Mouse (Mus musculus): ENCODE results near the gene Tedc2.

The Tedc2 gene

DNA sequence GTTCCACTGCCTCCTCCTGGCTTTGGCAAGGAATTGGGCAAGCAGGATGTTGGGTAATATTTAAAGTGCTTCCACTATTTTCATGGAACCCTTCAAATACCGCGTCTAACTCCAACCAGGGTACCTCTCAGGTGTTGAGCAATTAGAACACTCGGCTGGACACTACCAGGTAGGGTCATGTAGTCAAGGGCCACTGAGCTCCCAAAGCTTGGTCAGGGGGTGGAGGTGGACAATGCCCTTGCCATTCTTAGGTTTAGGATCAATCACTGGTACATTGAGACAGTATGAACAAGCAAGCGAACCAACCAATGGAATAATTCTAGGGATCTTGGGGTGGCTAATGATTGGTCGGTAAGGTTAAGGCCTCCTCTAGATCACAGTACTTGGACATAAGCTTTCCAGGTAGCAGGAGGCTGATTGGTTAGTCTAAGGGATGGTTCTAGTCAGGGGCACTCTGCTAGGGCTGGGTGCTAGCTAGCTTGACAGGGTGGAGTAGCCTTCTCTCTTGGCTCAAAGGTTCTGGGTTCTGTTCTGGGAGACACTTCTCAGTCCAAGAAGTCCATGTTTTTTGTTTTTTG is 8.1 kb downstream of the Tedc2 start:
- no peak for DNase-seq (ENCODE audit: low read depth, low spot score)

DNA sequence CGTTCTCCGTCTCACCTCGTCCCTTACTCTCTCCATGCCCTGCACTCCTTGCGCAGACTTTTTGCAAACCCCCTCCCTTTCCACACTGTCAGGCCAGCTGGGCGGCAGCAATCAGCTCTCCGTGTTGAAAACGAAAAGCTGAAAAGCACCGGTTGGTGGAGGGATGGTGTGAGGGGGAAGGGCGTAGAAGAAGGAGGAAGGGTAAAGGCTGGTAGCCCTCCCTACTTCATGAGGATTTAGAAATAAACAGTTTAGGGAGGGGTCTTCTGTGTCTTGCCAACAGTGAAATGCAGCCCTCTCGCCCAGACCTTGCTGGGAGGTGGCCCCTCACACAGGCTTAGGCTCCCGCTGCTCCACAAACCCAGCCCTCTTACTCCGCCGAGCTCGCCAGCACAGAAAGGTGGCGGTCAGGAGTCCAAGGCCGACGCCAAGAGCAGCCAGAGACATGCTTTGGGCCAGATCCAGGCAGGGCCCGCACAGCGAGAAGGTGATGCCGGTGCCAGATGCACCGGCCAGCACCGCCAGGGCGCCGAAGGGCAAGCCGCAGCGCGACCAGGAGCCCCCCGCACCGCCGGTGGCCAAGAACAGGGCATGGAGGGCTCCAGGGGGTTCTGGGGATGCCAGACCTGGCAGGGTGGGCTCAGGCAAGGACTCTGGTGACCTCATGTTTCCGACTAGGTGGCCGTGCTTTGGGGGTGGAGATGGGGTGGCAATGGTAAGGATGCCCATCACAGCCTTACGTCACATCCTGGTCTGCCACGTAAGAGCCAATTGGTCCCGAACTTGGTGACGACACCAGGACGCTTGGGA is 8.8 kb downstream of the Tedc2 start:
- no peak for DNase-seq (ENCODE audit: low read depth, low spot score)

DNA sequence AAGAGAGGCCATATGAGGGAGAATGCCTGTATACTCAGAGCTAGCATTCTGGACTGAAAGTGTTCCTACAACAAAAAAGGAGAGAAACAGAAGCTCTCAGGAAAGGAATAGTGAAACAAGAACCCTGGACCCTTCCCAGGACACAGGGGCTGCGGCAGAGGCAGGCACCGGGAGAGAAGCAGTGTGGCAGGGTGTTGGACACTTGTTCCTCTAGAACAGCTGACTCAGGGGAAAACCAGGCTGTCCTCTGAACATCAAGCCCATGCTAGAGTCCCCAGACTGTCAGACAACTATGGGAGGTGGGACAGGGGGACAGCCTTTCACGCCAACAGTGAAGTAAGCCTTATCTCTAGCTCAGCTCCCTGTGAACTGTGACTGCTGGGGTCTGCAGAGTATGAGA is 10.1 kb downstream of the Tedc2 start:
- DNase-seq (ENCODE audit: low read depth, low spot score) = no peak

DNA sequence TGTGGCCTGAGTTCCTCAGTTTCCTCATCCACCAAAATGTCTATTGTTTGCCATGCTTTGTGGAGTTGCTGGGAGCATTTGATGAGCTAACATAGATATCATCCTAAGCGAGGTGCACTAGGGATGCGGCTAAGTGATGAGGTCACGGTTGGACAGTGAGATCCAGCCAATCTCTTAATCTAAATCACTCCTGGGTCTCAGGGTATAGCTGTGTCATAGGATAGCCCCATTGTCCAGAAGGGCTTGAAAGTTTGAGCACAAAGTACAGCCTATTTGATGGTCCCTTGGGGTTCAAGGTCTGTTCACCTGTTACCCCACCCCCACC is 10.8 kb downstream of the Tedc2 start:
- no peak for DNase-seq (ENCODE audit: low read depth, low spot score)

DNA sequence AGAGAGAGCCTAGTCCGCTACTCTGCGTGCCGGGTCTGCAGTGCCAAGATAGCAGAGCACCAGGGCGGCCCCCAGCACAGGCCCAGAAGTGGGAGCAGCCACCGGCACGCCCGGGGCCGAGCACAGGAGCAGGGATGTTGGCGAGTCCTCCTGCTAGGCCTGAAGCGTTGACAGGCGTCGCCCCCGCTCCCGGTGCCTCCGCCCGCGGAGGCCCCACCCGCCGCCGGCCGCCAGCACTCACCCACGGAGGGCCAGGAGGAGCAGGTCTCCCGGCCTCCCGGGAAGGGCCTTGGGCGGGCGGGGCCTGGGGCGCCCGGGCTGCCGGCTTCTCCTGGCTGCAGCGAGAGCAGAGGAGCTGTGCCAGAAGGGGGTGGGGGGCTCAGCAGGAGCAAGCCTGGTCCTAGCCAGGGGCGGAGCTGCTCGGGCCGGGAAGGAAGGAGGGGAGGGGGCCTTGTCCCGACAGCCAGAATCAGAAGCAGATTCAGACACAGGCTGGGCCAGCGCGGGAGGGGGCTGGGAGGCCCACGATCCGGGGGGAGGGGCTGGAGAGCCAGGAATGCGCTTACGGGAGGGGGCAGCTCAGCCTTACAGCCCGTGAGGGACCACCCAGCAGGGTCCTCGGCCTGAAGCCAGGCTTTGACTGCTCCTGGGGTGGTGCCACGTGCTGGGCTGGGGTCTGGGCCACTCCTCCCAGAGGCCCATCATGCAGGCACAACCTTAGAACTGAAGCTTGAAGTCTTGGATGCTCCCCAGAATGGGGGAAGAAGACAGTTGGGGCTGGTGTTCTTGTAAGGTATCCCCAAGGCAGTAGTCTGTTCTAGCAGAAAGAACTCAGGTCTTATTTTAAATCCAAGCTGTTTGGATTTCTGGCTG is 11.4 kb downstream of the Tedc2 start, which contains the start of gene Ntn3:
Gene Ntn3, minus strand, starts transcription at position 489 of the 873 bp plus-strand sequence.
- no peak for DNase-seq (ENCODE audit: low read depth, low spot score)

DNA sequence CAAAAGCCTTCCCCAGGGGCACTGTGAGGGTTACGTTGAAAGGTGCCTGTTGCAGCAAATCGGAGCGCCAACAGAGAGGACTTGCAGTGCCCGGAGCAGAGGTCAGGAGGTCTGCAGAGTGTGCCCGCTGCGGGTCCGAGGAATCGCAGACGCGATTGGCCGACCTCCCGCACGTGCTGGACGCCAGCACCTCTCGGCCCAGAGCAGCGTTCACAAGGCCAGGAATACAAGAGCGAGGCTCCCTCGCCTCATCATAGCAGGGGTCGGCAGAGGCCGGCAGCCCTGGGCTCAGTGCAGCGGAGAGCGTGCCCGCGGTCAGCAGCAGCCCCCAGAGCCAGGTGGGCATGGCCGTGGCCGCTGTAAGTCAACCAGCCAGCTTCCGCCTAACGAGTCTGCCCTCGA is 12.0 kb downstream of the Tedc2 start:
- no peak for DNase-seq (ENCODE audit: low read depth, low spot score)

DNA sequence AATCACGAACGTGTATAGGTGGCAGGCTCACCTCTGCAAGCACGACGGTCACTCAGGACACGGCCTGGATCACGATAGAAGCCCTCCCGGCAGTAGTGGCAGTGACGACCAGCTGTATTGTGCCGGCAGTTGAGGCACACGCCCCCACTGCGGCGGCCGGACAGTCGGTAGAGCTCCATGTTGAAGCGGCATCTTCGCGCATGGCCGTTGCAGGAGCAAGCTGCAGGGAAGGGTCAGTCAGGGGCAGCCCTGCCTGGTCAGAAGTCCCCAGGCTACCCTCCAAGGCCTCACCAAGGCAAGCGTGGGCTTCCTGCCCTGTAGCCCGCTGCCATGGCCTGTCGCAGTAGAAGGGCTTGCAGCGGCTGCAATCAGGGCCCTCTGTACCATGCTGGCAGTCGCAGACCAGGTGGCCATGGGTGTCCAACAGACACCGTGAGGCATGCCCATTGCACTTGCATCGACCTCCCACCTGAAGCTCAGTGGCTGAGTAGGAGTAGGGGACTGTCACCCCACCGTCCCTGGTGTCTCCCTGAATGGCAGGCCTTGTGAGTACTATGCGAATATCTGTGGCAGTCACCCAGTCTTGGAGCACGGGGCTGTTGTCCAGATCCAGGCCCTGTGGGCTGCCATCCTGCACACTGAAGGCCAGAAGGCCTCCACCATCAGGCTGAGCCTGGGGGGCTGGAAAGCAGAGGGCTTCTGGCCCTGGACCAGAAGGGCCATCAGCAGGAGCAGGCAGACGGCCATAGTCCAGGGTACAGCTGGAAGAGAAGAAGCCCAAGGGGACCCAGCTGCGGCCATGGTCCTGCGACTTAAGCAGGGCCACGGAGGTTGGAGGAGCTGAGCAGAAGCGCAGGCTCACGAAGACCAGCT is 12.6 kb downstream of the Tedc2 start:
- DNase-seq (ENCODE audit: low read depth, low spot score) = no peak

DNA sequence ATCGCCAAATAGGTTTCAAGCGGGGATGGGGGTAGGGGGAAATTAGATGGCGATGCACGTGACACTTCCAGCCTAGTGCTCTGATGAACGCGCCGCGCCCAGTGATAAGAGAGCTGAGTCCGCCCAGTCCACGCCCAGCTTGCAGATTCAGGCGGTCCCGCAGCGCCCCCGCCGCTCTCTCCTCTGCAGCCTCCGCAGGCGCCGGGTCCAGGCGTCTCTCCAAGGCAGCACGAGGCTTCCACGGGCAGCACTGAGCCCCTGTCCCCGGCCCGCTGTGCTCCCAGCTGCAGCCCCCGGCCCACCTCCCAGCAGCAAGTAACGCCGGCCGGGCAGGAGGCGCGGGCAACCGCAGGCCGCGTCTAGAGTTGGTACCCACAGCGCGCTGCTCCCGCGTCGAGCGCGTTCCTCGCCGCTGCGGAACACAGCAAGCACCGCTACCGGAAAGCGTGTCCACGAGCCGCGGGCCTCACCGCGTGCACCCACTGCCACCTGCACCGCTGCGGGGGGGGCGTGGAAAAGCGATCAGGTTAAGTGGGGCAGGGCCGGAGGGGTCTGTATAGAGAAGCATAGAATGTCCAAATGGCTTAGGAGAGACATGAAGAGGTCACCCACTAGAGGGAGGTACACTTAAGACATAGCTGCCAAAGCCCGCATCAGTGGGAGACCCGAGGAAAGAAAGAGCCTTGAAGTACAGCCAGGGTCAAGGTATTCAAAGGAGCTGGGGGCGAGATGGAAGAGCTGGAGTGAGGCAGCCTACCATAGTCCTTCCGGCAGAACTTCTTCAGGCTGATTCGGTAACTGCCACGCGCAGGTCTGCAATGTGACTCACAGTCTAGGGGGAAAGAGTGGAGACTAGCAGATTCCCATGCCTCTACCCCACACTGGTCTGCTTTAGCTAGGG is 13.9 kb downstream of the Tedc2 start:
- no peak for DNase-seq (ENCODE audit: low read depth, low spot score)

DNA sequence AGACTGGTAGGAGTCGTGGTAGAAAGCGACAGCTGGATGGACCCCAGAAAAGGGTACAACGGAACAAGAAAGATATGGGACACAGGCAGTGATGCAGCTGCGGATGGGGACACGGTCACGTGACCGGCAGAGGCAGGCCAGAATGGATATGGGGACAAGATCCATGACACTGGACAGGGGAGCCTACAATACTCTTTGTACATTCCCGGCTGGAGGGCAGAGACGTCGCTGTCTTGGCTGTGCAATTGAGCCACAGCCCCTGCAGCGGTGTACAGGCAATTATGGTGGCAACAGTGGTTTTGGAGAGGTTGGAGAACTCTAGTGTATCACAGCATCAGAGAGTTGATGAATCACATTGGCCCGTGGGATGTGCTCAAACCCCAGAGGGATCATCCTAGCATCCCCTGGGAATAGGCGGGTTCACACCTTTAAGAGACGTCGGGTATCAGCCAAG is 14.7 kb downstream of the Tedc2 start:
- no peak for DNase-seq (ENCODE audit: low read depth, low spot score)

DNA sequence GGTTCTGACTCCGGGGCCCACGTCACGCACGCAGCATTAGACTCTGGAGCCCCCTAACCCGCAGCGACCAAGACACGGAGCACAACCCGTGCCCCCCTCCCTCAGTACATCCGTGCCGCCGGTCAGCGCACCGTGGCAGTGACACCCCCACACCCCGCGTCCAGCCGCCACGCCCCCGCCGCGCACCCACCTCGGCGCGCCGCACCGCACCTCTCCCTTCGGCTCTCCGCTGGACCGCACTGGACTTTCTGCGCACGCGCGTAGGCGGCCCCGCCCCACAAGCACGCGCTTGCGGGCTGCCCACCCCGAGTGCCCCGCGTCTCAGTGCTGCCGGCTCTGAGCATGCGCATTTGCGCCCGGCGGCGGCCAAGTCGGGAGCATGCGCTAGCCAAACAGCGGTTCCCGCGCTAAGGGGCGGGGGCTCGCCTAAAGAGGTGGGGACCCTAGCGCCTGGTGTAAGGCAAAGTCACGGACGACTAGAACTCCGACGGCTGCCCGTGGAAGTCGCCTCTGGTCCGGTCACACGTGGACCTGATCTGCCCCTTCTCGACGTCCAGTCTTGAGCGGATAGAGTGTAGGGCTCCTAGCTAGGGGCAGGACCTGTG is 15.3 kb downstream of the Tedc2 start, which contains the start of gene Tbc1d24:
Gene Tbc1d24, minus strand, starts transcription at position 279 of the 605 bp plus-strand sequence.
- DNase-seq (ENCODE audit: low read depth, low spot score) = peak; percentile 86

DNA sequence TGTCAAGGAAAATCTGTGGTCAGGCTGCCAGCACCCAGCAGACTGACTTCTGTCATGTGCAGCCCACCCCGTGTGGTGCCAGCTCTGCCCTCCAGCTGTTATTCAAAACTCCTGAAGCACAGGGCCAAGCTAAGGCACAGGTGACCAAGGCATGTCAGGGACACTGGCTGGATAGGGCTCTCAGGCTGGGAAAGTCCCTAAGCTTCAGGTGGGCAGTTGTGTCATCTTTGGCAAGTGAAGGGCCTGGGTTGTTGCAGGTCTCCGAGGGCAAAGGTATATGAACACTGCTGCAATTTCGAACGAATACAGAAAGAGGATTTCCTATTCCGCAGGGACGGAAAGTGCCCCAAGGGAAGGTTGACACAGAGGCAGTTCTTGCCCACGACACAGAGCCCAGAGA is 15.8 kb downstream of the Tedc2 start:
- DNase-seq (ENCODE audit: low read depth, low spot score) = no peak

DNA sequence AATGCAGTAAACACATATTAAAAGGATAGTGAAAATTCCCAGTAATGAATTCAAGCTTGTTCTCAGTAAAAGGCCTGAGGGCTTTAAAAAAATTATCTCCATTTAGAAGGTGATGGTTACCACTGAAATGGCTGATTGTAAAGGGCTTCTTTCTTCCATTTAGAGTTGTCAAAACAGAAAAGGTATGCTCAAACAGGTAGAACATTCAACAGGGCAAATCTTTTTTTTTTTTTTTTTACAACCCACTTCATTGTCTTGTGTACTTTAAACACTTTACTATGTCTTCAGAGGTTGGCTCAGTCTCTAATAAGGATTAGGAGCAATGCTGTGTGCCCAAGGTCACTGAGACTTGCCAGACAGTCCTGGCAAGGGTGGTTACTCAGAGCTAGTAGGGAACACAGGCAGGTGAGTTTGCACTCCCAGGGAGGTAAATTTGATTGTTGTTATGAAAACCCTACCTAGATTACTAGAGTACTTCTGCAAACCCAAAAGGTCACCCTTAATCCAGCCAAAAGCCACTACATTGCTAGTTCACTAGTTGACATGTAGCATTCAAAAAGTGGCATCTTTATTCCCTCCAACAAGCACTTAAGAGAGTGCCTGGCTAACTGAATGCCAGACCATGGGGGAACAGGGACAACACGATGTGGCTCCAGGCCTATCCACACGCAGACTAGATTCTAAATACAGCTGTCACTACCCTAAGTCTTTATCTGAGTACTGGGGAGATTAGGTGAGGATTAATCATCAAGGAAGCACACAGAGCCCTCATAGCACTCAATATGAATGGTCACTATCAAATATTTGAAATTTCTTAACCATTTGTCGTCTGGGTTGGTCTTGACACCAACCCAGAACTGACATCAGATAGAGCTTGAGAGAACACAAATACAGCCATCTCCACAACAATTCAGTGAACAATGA is 16.8 kb downstream of the Tedc2 start:
- no peak for DNase-seq (ENCODE audit: low read depth, low spot score)

DNA sequence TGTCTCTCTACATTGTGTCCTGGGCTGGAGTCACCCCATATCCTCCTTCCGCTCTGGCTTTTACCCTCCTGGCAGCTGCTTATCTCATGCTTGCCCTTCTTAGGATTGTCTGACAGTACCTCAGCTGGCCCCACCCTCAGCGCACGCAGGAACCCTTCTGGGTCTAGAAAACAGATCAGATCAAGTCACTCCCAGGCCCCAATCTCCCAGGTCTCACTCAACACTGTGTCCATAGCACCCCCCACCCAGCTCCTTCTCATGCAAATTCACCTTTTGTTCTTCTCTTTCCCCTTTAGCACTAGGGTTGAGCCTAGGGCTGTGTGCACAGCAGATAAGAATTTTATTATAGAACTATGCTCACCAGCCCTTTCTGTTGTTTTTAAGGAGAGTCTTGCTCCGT is 17.6 kb downstream of the Tedc2 start:
- no peak for DNase-seq (ENCODE audit: low read depth, low spot score)

DNA sequence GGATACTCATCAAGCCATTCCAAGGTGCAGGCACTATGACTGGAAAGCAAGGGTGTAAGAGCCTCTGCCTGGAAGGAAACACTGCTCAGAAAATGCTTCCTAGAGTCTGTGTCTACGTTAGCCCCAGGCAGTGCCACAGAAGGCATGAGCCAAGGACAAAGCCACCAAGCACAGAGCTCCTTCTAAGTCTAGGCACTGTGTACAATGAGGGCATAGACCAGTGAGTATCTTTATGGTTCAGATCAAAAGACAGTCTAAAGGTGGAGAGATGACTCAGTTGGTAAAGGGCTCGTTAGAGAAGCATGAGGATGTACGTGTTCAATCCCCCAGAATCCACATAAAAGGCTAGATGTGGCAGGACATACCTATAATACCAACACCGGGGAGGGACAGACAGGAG is 19.6 kb downstream of the Tedc2 start:
- DNase-seq (ENCODE audit: low read depth, low spot score) = no peak

DNA sequence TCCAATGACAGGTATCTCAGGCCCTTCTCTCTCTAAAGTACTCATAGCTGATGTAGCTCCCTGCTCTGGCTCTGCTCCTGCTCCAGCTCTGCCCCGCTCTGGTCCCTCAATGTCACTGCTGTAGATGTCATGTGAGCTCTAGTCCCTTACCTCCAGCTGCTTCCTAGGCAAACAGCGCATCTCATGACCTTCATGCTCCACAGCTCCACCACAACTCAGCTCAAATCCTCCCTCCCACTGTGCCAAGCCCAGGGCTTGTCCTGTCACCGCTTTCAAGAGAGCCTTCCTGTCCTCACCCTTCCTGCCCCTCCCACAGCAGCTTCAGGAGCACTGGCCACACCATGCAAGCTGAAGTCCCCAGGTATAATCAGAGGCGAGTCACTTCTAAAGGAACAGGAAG is 20.9 kb downstream of the Tedc2 start:
- no peak for DNase-seq (ENCODE audit: low read depth, low spot score)

DNA sequence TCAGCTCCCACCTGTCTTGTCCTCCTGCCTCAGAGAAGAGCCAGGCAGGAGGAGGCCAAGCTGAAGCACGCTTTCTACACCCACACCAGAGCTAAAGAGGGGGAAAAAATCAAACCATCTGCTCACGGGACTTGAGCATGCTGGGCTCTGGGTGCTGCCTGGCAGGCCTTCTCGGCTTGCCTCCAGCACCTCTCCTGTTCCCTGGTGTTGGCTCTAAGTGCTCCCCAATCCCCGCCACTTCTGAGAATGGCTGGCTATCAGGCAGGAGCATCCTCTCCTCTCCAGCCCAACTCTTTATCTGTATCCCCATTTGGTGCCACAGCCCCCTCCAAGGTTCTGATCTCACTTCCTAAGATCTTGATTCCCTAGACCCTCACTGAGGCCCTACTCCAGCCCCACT is 21.4 kb downstream of the Tedc2 start:
- DNase-seq (ENCODE audit: low read depth, low spot score) = no peak

DNA sequence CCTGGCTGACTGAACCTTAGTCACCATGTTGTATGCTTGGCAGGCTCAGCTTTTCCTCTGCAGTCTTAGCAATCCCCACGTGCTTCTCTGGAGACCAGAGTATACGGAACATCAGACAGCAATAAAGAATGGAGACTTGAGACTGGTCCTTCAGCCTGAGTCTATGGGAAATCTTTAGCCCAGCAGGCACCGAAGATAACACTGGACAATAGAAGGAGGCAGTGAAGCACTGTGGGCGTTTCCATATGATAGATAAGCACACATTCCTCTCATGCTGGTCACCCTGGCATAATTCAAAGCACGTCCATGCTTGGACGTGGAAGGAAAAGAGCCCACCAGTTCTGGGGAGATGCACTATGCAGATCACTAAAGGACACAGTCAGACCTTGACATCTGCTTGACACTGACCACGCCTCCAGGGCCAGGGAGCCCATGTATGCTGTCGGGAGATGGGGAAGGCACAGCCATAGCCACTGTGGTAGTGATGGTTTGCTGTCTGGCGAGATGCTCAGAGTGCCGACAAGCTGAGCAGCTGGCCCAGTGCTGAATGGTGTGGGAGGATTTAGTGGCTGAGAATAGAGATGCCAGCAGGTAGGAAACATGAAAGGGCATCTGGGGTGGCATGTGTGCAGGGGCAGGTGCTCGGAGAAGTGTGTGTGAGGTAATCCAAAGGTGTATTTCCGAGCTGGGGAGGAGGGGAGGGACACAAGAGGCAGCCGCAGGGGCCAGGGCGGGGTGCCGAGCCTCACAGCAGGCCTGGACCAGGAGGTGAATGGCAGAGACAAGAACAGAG is 23.4 kb downstream of the Tedc2 start:
- no peak for DNase-seq (ENCODE audit: low read depth, low spot score)

DNA sequence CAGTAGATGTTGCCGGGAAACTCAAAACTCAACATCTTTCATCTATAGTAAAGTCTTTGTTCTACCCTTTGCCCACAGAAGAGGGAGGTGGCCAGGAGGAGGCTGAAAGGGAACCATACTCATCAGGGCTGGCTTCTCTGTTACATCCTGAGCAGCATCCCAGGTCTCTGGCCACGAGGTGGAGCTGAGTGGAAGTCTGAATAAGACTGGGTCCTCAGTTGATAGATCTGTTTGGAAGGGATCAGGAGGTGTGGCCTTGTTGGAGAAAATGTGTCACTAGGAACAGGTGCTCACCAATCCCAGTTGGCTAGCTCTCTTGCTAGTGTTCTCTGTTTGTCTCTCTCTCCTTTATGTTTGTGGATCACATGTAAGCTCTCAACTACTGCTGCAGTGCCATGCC is 25.3 kb downstream of the Tedc2 start:
- DNase-seq (ENCODE audit: low read depth, low spot score) = no peak
